Mouse (Mus musculus): ENCODE data around the gene Nmt2.

Nmt2 gene

GRCm38 (mm10) chr2:3283602-3284472 lies at the start of gene Nmt2:
Gene Nmt2, plus strand, starts transcription at chr2:3284212.
- peak; percentile 100 for DNase-seq (ENCODE audit: low spot score)

- DNase-seq (ENCODE audit: low spot score): no peak
These were observed 44.8 kb upstream of the Nmt2 start for GRCm38 (mm10) chr2:3239255-3239654.

GRCm38 (mm10) chr2:3244251-3244650 lies 39.8 kb upstream of the Nmt2 start:
- DNase-seq (ENCODE audit: low spot score): no peak

GRCm38 (mm10) chr2:3251309-3251708 lies 32.7 kb upstream of the Nmt2 start:
- DNase-seq (ENCODE audit: low spot score): no peak

GRCm38 (mm10) chr2:3266466-3266865 lies 17.5 kb upstream of the Nmt2 start:
- no peak for DNase-seq (ENCODE audit: low spot score)

- no peak for DNase-seq (ENCODE audit: low spot score)
These were observed 16.1 kb upstream of the Nmt2 start for GRCm38 (mm10) chr2:3267879-3268278.

- no peak for DNase-seq (ENCODE audit: low spot score)
These were observed 10.7 kb upstream of the Nmt2 start for GRCm38 (mm10) chr2:3273349-3273748.

- DNase-seq (ENCODE audit: low spot score): no peak
These were observed 7.9 kb upstream of the Nmt2 start for GRCm38 (mm10) chr2:3276106-3276505.

- DNase-seq (ENCODE audit: low spot score): no peak
These were observed 6.5 kb upstream of the Nmt2 start for GRCm38 (mm10) chr2:3277502-3277901.

- DNase-seq (ENCODE audit: low spot score): no peak
These were observed 2.7 kb upstream of the Nmt2 start for GRCm38 (mm10) chr2:3281311-3281710.

- DNase-seq (ENCODE audit: low spot score): no peak
These were observed 978 bp upstream of the Nmt2 start for GRCm38 (mm10) chr2:3282866-3283601.

- peak; percentile 68 for DNase-seq (ENCODE audit: low spot score)
These were observed 615 bp downstream of the Nmt2 start for GRCm38 (mm10) chr2:3284473-3285180.

GRCm38 (mm10) chr2:3285181-3285530 lies 1.1 kb downstream of the Nmt2 start:
- DNase-seq (ENCODE audit: low spot score): no peak

GRCm38 (mm10) chr2:3285709-3286108 lies 1.7 kb downstream of the Nmt2 start:
- no peak for DNase-seq (ENCODE audit: low spot score)

- no peak for DNase-seq (ENCODE audit: low spot score)
These were observed 2.2 kb downstream of the Nmt2 start for GRCm38 (mm10) chr2:3286243-3286642.

GRCm38 (mm10) chr2:3289581-3289980 lies 5.6 kb downstream of the Nmt2 start:
- no peak for DNase-seq (ENCODE audit: low spot score)

- no peak for DNase-seq (ENCODE audit: low spot score)
These were observed 8.2 kb downstream of the Nmt2 start for GRCm38 (mm10) chr2:3292170-3292569.

- DNase-seq (ENCODE audit: low spot score): no peak
These were observed 11.8 kb downstream of the Nmt2 start for GRCm38 (mm10) chr2:3295826-3296225.

- DNase-seq (ENCODE audit: low spot score): no peak
These were observed 21.5 kb downstream of the Nmt2 start for GRCm38 (mm10) chr2:3305426-3306025.

- no peak for DNase-seq (ENCODE audit: low spot score)
These were observed 39.1 kb downstream of the Nmt2 start for GRCm38 (mm10) chr2:3323132-3323531.

GRCm38 (mm10) chr2:3324381-3325130 lies 40.5 kb downstream of the Nmt2 start:
- no peak for DNase-seq (ENCODE audit: low spot score)

GRCm38 (mm10) chr2:3326547-3326946 lies 42.5 kb downstream of the Nmt2 start:
- DNase-seq (ENCODE audit: low spot score): no peak
